Mouse (Mus musculus) embryo, embryonic 11 days (tissue): ENCODE measurements around the gene Agap2.

Experiments used
- DNase-seq: peaks from one replicate; pipeline ENCODE4 v3.0.0-alpha.2; 2015

Gene Agap2

GRCm38 (mm10) chr10:127075080-127075479 lies at the start of gene Agap2:
Gene Agap2 (plus strand): TSS chr10:127075284.
- DNase-seq: no peak

GRCm38 (mm10) chr10:127030336-127031296 lies 44.5 kb upstream of the Agap2 start, which contains the start of gene Tsfm:
Gene Tsfm (minus strand): TSS chr10:127030840.
- peak; percentile 97 for DNase-seq

GRCm38 (mm10) chr10:127033301-127033741 lies 41.8 kb upstream of the Agap2 start:
- no peak for DNase-seq

GRCm38 (mm10) chr10:127036273-127036672 lies 38.8 kb upstream of the Agap2 start:
- no peak for DNase-seq

- DNase-seq: no peak
Measured at GRCm38 (mm10) chr10:127037641-127038040, 37.4 kb upstream of the Agap2 start.

GRCm38 (mm10) chr10:127040569-127041214 lies 34.4 kb upstream of the Agap2 start:
- no peak for DNase-seq

- peak; percentile 61 for DNase-seq
Measured at GRCm38 (mm10) chr10:127041274-127041766, 33.8 kb upstream of the Agap2 start, which contains the start of the genes Mettl1 and Eef1akmt3. Gene Mettl1 (plus strand): TSS chr10:127041414. Gene Eef1akmt3 (minus strand): TSS chr10:127041513.

GRCm38 (mm10) chr10:127041774-127042338 lies 33.2 kb upstream of the Agap2 start:
- peak; percentile 94 for DNase-seq

- DNase-seq: no peak
Measured at GRCm38 (mm10) chr10:127042468-127043115, 32.5 kb upstream of the Agap2 start.

GRCm38 (mm10) chr10:127043187-127043586 lies 31.9 kb upstream of the Agap2 start:
- no peak for DNase-seq

- DNase-seq: no peak
Measured at GRCm38 (mm10) chr10:127047954-127048353, 27.1 kb upstream of the Agap2 start, which contains the start of gene Cyp27b1. Gene Cyp27b1 (plus strand): TSS chr10:127048250.

GRCm38 (mm10) chr10:127048608-127049394 lies 26.3 kb upstream of the Agap2 start:
- no peak for DNase-seq

GRCm38 (mm10) chr10:127049395-127050118 lies 25.5 kb upstream of the Agap2 start:
- DNase-seq: no peak

- no peak for DNase-seq
Measured at GRCm38 (mm10) chr10:127050119-127050474, 25.0 kb upstream of the Agap2 start.

GRCm38 (mm10) chr10:127054646-127055045 lies 20.4 kb upstream of the Agap2 start:
- DNase-seq: peak; percentile 54

- DNase-seq: no peak
Measured at GRCm38 (mm10) chr10:127055406-127055805, 19.7 kb upstream of the Agap2 start.

- DNase-seq: no peak
Measured at GRCm38 (mm10) chr10:127056490-127056889, 18.6 kb upstream of the Agap2 start.

- DNase-seq: peak; percentile 89
Measured at GRCm38 (mm10) chr10:127058161-127058560, 16.9 kb upstream of the Agap2 start.

- no peak for DNase-seq
Measured at GRCm38 (mm10) chr10:127058708-127059107, 16.4 kb upstream of the Agap2 start.

- peak; percentile 70 for DNase-seq
Measured at GRCm38 (mm10) chr10:127059174-127059967, 15.7 kb upstream of the Agap2 start.
